Mouse (Mus musculus): ENCODE data around the gene Zbtb9. TPM values are rescaled to one million over a fixed set of nuclear protein-coding genes. Genes with fewer than 3 reads are reported as not detected.

The Zbtb9 gene
- polyA plus RNA-seq, 1 experiment from 2014 or later: 17.8 TPM

DNA sequence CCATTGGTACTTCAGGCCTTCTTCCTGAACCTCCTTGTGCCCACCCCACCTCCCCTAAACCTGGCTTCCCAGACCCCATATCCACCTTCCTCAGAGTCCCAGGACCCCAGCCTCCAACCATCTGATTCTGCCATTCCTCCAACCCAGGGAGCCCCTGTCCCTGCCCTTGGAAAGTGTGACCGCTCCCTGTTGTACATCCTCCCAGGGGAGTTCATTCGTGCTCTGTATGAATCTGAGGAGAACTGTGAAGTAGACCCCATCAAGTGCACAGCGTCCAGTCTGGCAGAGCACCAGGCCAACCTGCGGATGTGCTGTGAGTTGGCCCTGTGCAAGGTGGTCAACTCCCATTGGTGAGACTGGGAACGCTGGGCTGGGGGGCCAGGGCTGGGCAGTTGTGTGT is 15.1 kb upstream of the Zbtb9 start:
- H3K4me3 ChIP-seq (replicated peaks): no peak overlapping the region
- 91% methylated on average over 5 of the region's 5 CpGs for WGBS
- peaks cover 13% of the 10 kb centered on the region for H3K4me1 ChIP-seq (replicated peaks)
- H3K36me3 ChIP-seq: peaks cover 84% of the 10 kb centered on the region
- no peak overlapping the region for H3K9ac ChIP-seq (replicated peaks)
- H3K9me3 ChIP-seq: no peaks in the 10 kb centered on the region
- no peak overlapping the region for H3K4me2 ChIP-seq
- ATAC-seq (ENCODE audit: insufficient number of reproducible peaks, insufficient read depth, low FRiP score, low TSS enrichment, low read depth): no peak
- H3K27ac ChIP-seq: no peak overlapping the region
- no peaks in the 10 kb centered on the region; the same call in 1 of the 2 replicates for H3K27me3 ChIP-seq

DNA sequence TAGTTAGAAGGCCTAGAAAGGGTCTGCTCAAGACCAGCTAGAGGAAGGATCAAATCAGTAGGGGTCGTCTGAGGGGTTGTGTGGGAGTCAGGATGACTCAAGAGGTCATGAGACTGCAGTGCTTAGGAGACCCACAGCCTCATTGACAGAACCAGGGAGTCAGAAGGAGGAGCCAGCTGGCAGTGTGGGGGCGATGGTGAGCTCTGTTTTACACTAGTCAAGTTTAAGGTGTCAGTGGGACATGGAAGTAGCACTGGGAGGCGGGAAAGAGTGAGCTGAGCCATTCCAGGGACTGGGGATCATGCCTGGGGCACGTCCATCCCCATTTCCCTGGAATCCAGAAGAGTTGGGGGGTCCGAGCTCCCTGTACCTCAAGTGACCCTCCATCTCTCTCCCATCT is 14.1 kb upstream of the Zbtb9 start:
- peaks cover 3% of the 10 kb centered on the region for H3K4me1 ChIP-seq (replicated peaks)
- no peak for ATAC-seq (ENCODE audit: insufficient number of reproducible peaks, insufficient read depth, low FRiP score, low TSS enrichment, low read depth)
- no peak overlapping the region for H3K4me3 ChIP-seq (replicated peaks)
- no peaks in the 10 kb centered on the region for H3K27me3 ChIP-seq
- 51% methylated on average over 5 of the region's 5 CpGs for WGBS
- no peaks in the 10 kb centered on the region for H3K9me3 ChIP-seq
- peaks cover 93% of the 10 kb centered on the region for H3K36me3 ChIP-seq
- no peak overlapping the region for H3K4me2 ChIP-seq
- H3K9ac ChIP-seq (replicated peaks): no peak overlapping the region
- H3K27ac ChIP-seq: no peak overlapping the region

DNA sequence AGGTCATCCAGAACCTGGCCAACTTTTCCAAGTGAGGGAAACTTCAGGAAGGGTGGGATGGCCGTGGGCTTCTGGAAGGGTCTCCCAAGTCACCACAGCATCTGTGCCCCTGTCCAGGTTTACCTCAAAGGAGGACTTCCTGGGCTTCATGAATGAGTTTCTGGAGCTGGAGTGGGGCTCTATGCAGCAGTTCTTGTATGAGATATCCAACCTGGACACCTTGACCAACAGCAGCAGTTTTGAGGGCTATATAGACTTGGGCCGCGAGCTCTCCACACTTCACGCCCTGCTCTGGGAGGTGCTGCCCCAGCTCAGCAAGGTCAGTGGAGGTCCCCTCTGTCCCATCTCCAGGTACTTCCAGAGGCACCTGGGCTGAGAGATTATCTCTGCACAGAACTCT is 13.2 kb upstream of the Zbtb9 start:
- Histone ChIP-seq H3K27ac (no peak overlapping the region), H3K4me3 (replicated peaks) (no peak overlapping the region), H3K9ac (replicated peaks) (no peak overlapping the region), H3K27me3 (no peaks in the 10 kb centered on the region), H3K36me3 (peaks cover 98% of the 10 kb centered on the region), H3K9me3 (no peaks in the 10 kb centered on the region), H3K4me1 (replicated peaks) (no peaks in the 10 kb centered on the region; the same call in 1 of the 2 replicates), H3K4me2 (no peak overlapping the region)
- 86% methylated on average over 4 of the region's 4 CpGs for WGBS
- no peak for ATAC-seq (ENCODE audit: insufficient number of reproducible peaks, insufficient read depth, low FRiP score, low TSS enrichment, low read depth)

DNA sequence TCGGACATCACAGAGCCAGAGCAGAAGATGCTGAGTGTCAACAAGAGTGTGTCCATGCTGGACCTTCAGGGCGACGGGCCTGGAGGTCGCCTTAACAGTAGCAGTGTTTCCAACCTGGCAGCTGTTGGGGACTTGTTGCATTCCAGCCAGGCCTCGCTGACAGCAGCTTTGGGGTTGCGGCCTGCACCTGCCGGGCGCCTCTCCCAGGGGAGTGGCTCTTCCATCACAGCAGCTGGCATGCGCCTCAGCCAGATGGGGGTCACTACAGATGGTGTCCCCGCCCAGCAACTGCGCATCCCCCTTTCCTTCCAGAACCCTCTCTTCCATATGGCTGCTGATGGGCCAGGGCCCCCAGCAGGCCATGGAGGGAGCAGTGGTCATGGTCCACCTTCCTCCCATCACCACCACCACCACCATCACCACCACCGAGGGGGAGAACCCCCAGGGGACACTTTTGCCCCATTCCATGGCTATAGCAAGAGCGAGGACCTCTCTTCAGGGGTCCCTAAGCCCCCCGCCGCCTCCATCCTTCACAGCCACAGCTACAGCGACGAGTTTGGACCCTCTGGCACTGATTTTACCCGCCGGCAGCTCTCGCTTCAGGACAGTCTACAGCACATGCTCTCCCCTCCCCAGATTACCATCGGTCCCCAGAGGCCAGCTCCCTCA is 11.3 kb upstream of the Zbtb9 start:
- Histone ChIP-seq H3K9me3 (no peaks in the 10 kb centered on the region), H3K9ac (replicated peaks) (no peak overlapping the region), H3K4me1 (replicated peaks) (no peaks in the 10 kb centered on the region), H3K4me2 (no peak overlapping the region), H3K27me3 (no peaks in the 10 kb centered on the region), H3K36me3 (peaks cover 98% of the 10 kb centered on the region), H3K27ac (no peak overlapping the region), H3K4me3 (replicated peaks) (no peak overlapping the region)
- ATAC-seq (ENCODE audit: insufficient number of reproducible peaks, insufficient read depth, low FRiP score, low TSS enrichment, low read depth): no peak
- WGBS: 91% methylated on average over 21 of the region's 21 CpGs

DNA sequence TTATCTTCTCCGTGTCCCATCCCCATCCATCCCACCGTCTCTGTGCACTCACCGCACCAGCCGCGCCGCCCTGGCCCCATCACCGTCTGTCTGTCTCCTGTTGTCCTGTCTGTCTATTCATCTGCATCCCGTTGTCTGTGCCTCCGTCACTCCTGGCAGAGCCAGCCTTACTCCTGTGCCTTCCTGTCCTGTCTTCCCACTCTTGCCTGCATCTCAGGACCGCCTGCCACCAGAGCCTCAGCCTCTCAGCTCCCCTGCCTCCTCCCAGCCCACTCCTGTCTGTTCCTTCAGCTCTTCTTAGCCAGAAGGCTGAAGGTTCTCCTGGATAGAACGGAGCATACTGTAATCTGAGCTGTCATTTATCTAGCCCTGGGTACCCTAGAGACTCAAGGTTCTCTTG is 6.0 kb upstream of the Zbtb9 start:
- Histone ChIP-seq H3K9me3 (no peaks in the 10 kb centered on the region), H3K27me3 (no peaks in the 10 kb centered on the region), H3K4me3 (replicated peaks) (no peak overlapping the region), H3K4me2 (no peak overlapping the region), H3K9ac (replicated peaks) (no peak overlapping the region), H3K27ac (no peak overlapping the region), H3K4me1 (replicated peaks) (peaks cover 12% of the 10 kb centered on the region), H3K36me3 (peaks cover 76% of the 10 kb centered on the region)
- 92% methylated on average over 11 of the region's 11 CpGs for WGBS
- no peak for ATAC-seq (ENCODE audit: insufficient number of reproducible peaks, insufficient read depth, low FRiP score, low TSS enrichment, low read depth)

DNA sequence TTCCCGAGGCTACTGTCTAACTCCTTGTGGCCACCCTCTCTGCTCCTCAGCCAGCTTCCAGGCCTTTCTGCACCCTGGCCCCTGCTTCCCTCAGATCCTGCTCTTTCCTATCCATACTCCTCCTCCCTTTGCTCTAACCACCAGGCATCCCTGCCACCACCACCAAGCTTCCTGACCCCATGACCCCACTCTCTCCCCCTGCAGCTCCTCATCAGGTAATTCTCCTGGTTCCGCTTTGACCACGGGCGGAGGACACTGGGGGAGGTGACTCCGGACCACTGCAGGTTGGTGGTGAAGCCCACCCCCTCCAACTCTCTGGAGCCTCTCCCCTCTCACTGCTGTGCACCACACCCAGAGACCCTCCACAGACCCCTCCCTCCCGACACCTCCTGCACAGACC is 5.5 kb upstream of the Zbtb9 start:
- Histone ChIP-seq H3K27ac (no peak overlapping the region), H3K9ac (replicated peaks) (no peak overlapping the region), H3K36me3 (peaks cover 72% of the 10 kb centered on the region), H3K9me3 (no peaks in the 10 kb centered on the region), H3K4me3 (replicated peaks) (no peak overlapping the region), H3K4me1 (replicated peaks) (peaks cover 12% of the 10 kb centered on the region), H3K4me2 (no peak overlapping the region), H3K27me3 (no peaks in the 10 kb centered on the region)
- WGBS: 88% methylated on average over 6 of the region's 6 CpGs
- no peak for ATAC-seq (ENCODE audit: insufficient number of reproducible peaks, insufficient read depth, low FRiP score, low TSS enrichment, low read depth)

DNA sequence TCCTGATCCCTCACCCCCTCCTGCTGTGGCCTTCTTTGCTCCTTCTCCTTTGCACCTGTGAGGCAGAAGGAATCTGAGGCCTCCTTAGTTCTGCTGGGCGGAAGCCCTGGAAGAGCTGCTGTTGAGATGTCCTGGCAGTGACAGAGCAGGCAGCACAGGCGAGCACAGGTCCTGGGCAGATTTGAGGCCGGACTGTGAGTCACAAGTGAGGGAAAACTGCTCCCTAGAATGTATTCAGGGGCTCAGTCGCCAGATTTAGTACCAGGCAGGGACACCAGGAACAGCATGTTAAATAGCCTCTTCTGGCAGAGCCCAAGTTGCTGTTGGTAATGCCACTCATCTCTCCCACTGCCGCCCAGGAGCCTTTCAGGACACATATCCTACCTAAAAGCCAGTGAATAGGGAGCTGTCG is 4.8 kb upstream of the Zbtb9 start:
- H3K9ac ChIP-seq (replicated peaks): no peak overlapping the region
- no peaks in the 10 kb centered on the region for H3K9me3 ChIP-seq
- no peak overlapping the region for H3K4me3 ChIP-seq (replicated peaks)
- ATAC-seq (ENCODE audit: insufficient number of reproducible peaks, insufficient read depth, low FRiP score, low TSS enrichment, low read depth): no peak
- 82% methylated on average over 6 of the region's 6 CpGs for WGBS
- peaks cover 12% of the 10 kb centered on the region for H3K4me1 ChIP-seq (replicated peaks)
- no peak overlapping the region for H3K4me2 ChIP-seq
- H3K27me3 ChIP-seq: no peaks in the 10 kb centered on the region
- no peak overlapping the region for H3K27ac ChIP-seq
- peaks cover 64% of the 10 kb centered on the region for H3K36me3 ChIP-seq

DNA sequence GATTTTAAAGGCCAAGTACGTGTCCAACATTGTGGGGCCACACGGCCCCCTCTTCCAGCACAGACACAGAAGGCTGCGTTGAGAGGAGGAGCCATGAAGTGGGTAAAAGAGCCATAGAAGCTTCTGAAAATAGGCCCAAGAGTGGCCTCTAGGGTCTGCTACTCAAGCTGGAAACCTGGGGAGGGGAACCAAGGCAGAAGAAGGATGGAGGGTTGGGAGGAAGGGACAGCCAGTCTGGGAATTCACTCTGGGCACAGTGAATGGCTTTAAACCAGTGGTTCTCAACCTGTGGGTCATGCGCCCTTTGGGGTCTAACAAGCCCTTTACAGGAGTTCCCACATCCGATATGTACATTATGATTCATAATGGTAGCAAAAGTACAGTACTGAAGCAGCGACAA is 3.7 kb upstream of the Zbtb9 start:
- 85% methylated on average over 6 of the region's 6 CpGs for WGBS
- ATAC-seq (ENCODE audit: insufficient number of reproducible peaks, insufficient read depth, low FRiP score, low TSS enrichment, low read depth): no peak
- H3K36me3 ChIP-seq: peaks cover 57% of the 10 kb centered on the region

DNA sequence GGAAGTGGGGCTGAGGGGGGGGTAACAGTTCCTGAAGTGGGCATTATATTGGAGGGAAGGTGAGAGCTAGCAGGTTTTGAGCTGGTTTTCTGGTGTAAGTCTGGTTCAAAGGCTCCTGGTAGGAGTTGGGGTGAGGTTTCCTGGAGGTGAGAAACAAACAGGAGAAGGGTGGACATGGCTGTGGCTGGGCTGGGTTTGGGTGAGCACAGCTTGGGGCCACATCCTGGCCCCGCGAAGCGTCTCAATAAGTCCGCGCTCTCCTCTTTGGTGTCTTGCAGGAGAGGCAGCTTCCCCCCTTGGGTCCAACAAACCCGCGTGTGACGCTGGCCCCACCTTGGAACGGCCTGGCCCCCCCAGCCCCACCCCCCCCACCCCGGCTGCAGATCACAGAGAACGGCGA is 2.7 kb upstream of the Zbtb9 start:
- H3K4me3 ChIP-seq (replicated peaks): no peak overlapping the region
- H3K9ac ChIP-seq (replicated peaks): no peak overlapping the region
- H3K4me2 ChIP-seq: no peak overlapping the region; the same call in 1 of the 2 replicates
- peaks cover 26% of the 10 kb centered on the region for H3K4me1 ChIP-seq (replicated peaks)
- no peaks in the 10 kb centered on the region for H3K9me3 ChIP-seq
- H3K27ac ChIP-seq: no peak overlapping the region
- no peak for ATAC-seq (ENCODE audit: insufficient number of reproducible peaks, insufficient read depth, low FRiP score, low TSS enrichment, low read depth)
- H3K27me3 ChIP-seq: no peaks in the 10 kb centered on the region
- peaks cover 57% of the 10 kb centered on the region for H3K36me3 ChIP-seq
- WGBS: 55% methylated on average over 12 of the region's 12 CpGs

More for the DNA sequence above, 3.7 kb upstream of the Zbtb9 start:
- no peaks in the 10 kb centered on the region for H3K27me3 ChIP-seq
- no peaks in the 10 kb centered on the region for H3K9me3 ChIP-seq
- H3K4me2 ChIP-seq: no peak overlapping the region
- no peak overlapping the region for H3K4me3 ChIP-seq (replicated peaks)
- 0 out of 2 replicates have a peak overlapping the region, but pooled peaks have one; percentile 18 for H3K27ac ChIP-seq
- peaks cover 19% of the 10 kb centered on the region for H3K4me1 ChIP-seq (replicated peaks)
- no peak overlapping the region for H3K9ac ChIP-seq (replicated peaks)

DNA sequence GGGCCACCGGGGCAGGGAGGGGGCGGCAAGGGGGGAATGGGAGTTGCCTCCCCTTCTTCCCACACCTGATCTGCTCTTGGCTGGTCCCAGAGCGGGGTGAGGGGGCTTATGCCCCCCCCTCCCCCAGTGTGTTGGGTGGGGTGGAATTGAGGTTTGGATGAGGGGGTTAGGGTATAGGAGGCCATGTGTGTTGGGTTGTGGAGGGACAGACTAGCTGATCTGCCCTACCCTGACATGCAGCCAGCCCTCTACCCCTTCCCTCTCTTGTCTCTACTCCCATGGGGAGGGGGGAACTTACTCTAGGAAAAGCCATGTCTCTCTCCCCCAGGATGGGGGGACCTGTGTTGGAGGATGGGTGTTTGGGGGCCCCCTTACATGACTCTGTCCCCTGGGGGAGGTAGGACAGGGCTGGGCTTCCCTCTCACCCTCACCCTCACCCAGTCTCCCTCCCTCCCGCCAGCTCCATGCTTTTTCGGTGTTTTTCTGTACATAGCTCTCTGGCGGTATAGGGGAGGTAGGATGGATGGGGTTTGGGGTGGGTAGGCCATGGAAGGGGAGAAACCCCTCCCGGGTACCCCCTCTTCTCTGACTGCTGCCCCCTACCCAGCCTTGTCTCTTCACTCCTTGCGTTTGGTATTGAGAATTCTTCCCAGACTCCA is 1.6 kb upstream of the Zbtb9 start:
- peak overlapping the region; percentile 17; the same call in 1 of the 2 replicates for H3K27ac ChIP-seq
- peaks cover 32% of the 10 kb centered on the region for H3K4me1 ChIP-seq (replicated peaks)
- no peaks in the 10 kb centered on the region for H3K9me3 ChIP-seq
- peaks cover 57% of the 10 kb centered on the region for H3K36me3 ChIP-seq
- H3K27me3 ChIP-seq: no peaks in the 10 kb centered on the region
- H3K9ac ChIP-seq (replicated peaks): peak overlapping the region; percentile 47; the same call in 1 of the 2 replicates
- WGBS: 68% methylated on average over 8 of the region's 8 CpGs
- H3K4me3 ChIP-seq (replicated peaks): peak overlapping the region; percentile 82
- H3K4me2 ChIP-seq: peak overlapping the region; percentile 74
- ATAC-seq (ENCODE audit: insufficient number of reproducible peaks, insufficient read depth, low FRiP score, low TSS enrichment, low read depth): no peak

DNA sequence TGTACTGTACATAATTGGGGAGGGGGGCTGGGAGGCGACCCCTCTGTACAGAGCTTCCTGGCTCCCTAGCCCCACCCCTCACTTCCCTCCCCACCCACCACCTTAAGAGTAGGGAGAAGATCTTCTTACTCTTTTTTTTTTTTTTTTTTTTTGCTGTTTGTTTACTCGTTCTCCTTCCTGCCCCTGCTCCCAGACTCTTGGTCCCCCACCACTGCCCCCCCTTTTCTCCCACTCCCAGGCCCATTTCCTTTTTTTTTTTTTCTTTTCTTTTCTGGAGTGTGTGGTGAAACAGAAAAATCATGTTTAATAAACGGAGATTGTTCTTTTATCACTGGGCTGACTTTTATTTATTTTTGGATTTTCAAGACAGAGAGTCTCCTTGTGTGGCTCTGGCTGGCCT is 860 bp upstream of the Zbtb9 start:
- H3K4me1 ChIP-seq (replicated peaks): peaks cover 32% of the 10 kb centered on the region
- no peaks in the 10 kb centered on the region for H3K9me3 ChIP-seq
- 1% methylated on average over 3 of the region's 3 CpGs for WGBS
- peak overlapping the region; percentile 74 for H3K4me2 ChIP-seq
- peak overlapping the region; percentile 82 for H3K4me3 ChIP-seq (replicated peaks)
- H3K27me3 ChIP-seq: no peaks in the 10 kb centered on the region
- no peak for ATAC-seq (ENCODE audit: insufficient number of reproducible peaks, insufficient read depth, low FRiP score, low TSS enrichment, low read depth)
- H3K9ac ChIP-seq (replicated peaks): peak overlapping the region; percentile 65
- peak overlapping the region; percentile 89 for H3K27ac ChIP-seq
- peaks cover 57% of the 10 kb centered on the region for H3K36me3 ChIP-seq
